Mouse (Mus musculus): ENCODE results near the gene Mup6.

The Mup6 gene

DNA sequence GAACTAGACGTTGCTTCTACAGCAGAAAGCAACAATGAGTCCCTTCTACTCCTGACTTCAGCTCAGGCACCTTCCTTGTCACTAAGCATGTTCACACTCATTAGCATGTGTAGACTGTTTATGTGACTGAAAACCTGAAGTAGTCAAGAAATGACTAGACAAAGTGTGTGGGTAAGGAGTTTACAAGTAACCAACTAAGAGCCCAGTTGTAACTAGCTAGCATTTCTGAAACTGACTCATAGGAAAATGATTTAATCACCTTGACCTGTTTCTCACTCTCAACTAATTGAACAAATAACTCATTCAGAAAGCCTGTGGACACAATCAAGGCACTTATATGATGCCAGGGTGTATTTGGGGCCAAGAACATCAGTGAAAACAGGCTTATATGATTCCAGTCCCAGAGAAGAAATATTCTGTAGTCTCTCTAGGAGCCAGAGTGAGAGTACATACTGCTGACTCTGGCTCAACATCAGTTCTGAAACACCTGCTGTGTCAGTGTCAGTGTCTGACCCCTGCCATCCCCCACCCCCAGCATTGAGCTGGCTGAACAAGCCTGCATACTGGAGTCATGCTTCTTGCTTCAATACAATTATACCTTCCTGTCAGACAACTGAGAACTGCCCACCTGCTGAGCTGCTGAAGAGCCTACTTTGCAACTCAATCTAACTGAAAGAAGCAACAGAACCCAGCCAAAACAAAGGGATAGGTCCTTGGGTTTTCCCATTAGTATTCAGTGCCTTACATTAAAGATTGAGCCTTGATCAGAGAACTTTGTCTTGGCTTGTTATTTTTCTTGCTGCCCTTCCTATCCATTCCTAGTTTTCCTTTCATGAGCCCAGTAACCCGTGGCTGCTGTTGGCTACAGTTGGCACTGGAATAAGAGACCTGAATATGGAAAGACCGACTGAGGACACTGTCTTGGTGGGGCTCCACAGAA, at the start of gene Mup6:
Gene Mup6, plus strand, starts transcription at position 890 of the 940 bp plus-strand sequence.
- no peak for TF ChIP-seq GATA4 (IDR thresholded peaks at IDR 0.05; ENCODE audit: insufficient replicate concordance, low read length)

DNA sequence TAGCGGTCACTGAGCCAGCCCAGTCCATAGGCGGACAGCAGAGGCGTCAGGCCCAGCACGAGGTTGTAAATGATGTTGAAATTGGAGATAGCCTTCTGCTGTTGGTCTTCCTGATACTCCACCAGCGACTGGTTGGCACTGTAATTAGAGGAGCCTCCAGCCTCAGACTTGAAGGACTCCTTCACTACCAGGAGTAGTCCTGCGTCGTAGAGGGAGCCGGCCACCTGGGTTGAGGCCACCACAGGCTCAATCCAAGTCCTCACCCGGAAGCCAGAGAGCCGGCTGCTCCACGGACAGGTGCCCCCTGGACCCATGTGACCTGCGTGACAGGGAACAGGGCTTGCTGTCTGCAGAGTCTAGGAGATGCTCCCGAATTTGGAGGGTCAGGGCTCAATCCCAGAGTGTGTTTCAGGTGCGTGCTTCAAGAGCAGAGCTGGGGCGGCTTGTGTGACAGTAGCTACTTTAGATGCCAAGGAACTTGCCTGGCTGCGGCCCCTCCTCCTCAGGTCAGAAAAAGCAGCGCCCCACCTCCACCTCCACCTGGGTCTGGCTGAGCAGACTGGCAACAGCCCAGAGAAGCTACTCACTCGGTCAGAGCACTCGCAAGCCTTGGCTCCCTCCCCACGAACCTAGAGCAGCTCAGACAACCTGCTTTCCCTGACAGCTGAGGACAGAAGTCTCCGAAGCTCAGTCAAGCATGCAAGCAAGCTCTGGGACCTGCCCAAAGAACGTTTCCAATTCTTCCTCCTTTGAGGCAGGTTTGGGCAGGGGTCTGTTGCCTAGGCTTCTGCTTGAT, 49.3 kb upstream of the Mup6 start, which contains the start of gene Slc46a2:
Gene Slc46a2, minus strand, starts transcription at position 449 of the 796 bp plus-strand sequence.
- TF ChIP-seq GATA4 (IDR thresholded peaks at IDR 0.05; ENCODE audit: insufficient replicate concordance, low read length), result no peak

DNA sequence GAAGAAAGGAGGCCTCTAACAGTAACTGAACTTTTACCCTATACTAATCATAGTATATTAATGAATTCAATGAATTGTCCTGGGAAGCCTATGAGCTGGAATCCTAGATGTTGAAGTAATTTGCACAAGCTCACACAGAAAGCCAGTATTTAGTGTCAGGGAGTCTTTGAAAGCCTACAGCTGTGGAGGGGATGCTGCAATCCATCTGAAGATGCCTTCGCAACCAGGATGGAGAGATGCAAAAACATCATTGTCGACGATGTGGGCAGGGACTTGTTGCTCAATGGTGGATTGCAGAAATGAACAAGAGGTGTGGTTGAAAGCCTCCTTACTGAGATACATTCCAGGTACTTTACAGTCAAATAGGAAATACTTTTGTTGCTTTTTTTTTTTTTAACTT, 46.1 kb upstream of the Mup6 start:
- no peak for TF ChIP-seq GATA4 (IDR thresholded peaks at IDR 0.05; ENCODE audit: insufficient replicate concordance, low read length)

DNA sequence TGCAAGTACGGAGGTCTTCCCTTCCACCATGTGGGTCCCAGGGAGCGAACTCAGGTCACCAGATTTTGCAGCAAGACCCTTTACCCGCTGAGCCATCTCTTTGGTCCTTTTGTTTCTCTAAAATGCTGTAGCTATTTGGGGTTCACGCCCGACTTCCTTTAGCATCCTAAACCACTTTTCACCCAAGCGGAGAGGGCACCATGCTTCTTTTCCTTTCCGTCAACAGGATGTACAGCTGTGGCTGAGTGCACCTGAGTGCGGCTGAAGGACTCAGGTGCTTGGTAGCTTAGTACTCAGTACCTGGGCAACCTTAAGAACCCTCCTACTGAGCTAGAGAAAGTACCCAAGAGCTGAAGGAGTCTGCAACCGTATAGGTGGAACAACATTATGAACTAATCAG, 39.0 kb upstream of the Mup6 start:
- no peak for TF ChIP-seq GATA4 (IDR thresholded peaks at IDR 0.05; ENCODE audit: insufficient replicate concordance, low read length)

DNA sequence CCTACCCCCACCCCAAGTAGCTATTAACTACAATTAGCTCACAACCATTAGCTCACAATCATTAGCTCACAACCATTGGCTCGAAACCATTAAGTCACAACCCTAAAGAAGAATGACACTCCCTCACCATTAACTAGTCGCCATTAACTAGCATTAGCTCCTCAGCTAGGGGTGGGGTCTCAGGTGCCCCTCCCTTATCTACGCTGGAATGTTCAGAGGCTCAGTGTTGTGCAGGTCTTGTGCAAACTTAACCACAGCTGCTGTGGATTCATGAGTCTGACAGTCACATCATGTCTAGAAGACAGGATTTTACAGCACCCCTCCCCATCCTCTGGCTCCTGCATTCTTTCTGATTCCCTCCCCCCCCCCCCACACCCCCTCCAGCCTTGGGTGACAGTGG, 36.4 kb upstream of the Mup6 start:
- TF ChIP-seq GATA4 (IDR thresholded peaks at IDR 0.05; ENCODE audit: insufficient replicate concordance, low read length), result no peak

DNA sequence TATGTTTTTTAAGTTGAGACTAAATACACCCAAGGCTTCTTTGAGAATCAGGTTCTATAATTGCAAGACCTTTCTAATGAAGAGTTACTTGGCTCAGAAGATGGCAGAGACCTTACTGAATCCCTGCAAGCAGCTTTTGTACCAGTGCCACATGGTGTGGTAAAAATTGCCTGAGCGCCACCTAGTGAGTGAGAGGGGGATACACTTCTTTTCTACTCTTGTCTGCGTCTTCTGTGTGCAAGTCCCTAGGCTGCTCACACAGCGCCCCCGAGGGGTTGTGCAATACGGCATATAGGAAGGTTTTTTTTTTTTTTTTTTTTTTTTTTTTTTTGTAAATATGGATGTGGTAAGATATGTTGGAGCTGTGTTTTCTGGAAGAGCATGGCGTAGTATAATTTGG, 35.7 kb upstream of the Mup6 start:
- TF ChIP-seq GATA4 (IDR thresholded peaks at IDR 0.05; ENCODE audit: insufficient replicate concordance, low read length), result no peak

DNA sequence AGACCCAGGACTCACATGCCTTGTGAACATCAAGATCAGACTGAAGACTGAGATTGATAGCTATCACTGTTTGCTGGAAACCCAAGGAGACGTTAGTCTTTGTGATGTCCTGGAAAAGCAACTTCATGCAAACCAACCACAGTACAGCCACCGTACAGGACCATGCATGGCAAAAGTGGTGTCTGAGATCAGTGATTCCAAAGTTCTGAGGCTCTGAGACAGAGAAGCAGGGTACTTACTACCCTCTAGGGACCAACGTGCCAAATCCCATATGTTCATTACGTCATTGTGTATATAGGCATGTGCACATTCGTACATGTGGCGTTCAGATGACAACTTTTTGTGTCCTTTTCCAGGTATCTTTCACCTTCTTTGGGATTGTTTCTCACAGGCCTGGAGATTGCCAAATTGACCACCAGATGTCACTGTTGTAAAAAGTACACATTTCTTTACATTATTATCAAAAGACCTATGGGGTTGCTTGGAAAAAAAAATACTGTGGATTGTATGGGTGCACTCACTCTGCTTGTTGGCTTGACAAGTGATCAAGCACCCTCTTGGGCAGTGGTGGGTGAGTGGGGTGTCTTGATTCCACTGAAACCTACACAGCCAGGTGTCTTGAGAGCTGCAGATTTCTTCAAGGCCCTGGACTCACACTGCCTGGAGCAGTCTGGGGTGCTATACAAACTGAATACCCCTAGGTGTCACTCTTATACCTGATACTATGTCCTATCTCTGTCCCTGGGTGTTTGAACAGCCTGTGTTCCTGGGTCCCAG, 31.4 kb upstream of the Mup6 start:
- TF ChIP-seq GATA4 (IDR thresholded peaks at IDR 0.05; ENCODE audit: insufficient replicate concordance, low read length), result no peak

DNA sequence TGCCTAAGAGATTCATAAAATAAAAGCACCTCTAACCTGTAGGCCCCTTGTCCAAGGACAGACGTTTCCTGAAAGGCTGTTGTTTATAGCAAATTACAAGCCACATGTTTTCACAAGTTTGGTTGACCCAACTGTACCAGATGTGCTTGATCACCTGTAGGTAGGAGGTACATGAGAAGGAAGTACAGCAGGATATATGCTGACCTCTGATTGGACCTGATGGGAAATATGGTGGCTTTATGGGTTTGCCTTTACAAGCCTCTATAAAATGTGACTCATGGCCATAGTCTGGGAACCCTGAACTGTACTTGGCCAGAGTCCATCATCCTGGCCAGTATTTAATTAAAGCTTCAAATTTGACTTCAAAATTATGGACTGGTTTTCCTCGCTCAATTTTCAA, 26.6 kb upstream of the Mup6 start:
- TF ChIP-seq GATA4 (IDR thresholded peaks at IDR 0.05; ENCODE audit: insufficient replicate concordance, low read length), result no peak

DNA sequence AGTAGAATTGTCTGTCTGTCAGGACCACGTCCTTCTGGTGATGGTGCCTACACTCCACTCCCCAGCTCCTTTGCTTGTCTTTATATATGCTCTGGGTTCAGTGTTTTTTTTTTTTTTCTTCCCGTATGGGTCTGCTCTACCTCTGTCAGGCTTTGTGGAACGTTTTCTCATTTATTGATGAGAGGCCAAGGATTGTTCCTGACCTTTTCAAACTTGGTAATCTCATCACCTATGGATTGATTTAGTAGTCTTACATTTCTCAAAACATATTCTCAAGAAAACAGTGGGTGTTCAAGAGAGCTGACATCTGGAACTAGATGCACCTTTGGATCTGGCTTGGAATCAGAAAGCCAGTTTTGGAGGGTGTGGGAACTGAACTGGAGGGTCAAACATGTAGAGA, 3.5 kb upstream of the Mup6 start, which contains the start of gene Mup4:
Gene Mup4, minus strand, starts transcription at position 101 of the 400 bp plus-strand sequence.
- TF ChIP-seq GATA4 (IDR thresholded peaks at IDR 0.05; ENCODE audit: insufficient replicate concordance, low read length), result no peak
